Mouse (Mus musculus) heart, postnatal 25 days (tissue): ENCODE results near the gene Manbal. TPM values are rescaled to one million over a fixed set of nuclear protein-coding genes. Genes with fewer than 3 reads are reported as not detected.

Experiments used
- DNase-seq: peaks from one replicate; pipeline ENCODE4 v3.0.0; 2022; ENCODE audit warnings: low spot score
- intact Hi-C: fragments of 180-260 bp; cut with DNase I; formaldehyde crosslinking; loops from one replicate; pipeline ENCODE4 v1.15.1; 2025
- total RNA-seq, 2 experiments: library from RNA; stranded (reverse); gene quantifications; 2 replicates each; pipeline ENCODE4 v1.2.3; 2021

Manbal gene
- total RNA-seq, result 10 to 100 TPM; 20.1 to 20.3 TPM

- DNase-seq, result peak; percentile 88
- intact Hi-C loops, result no loop called here
Observed at GRCm38 (mm10) chr2:157367184-157367893, at the start of gene Manbal. Manbal (plus strand) TSS chr2:157367594.

- DNase-seq, result no peak
- intact Hi-C loops, result no loop called here
Observed at GRCm38 (mm10) chr2:157320135-157320534, 47.3 kb upstream of the Manbal start.

GRCm38 (mm10) chr2:157320886-157321285 is 46.5 kb upstream of the Manbal start:
- intact Hi-C loops, result no loop called here
- DNase-seq, result no peak

GRCm38 (mm10) chr2:157322029-157322766 is 45.2 kb upstream of the Manbal start:
- intact Hi-C loops, result no loop called here
- no peak for DNase-seq

- DNase-seq, result no peak
- intact Hi-C loops, result no loop called here
Observed at GRCm38 (mm10) chr2:157325238-157325637, 42.2 kb upstream of the Manbal start.

GRCm38 (mm10) chr2:157328106-157328505 is 39.3 kb upstream of the Manbal start:
- intact Hi-C loops, result no loop called here

GRCm38 (mm10) chr2:157328570-157328969 is 38.8 kb upstream of the Manbal start:
- DNase-seq, result no peak
- intact Hi-C loops, result no loop called here

More at GRCm38 (mm10) chr2:157328106-157328505, 39.3 kb upstream of the Manbal start:
- DNase-seq, result no peak

- DNase-seq, result no peak
- intact Hi-C loops, result no loop called here
Observed at GRCm38 (mm10) chr2:157332059-157332458, 35.3 kb upstream of the Manbal start.

- no peak for DNase-seq
- intact Hi-C loops, result no loop called here
Observed at GRCm38 (mm10) chr2:157338663-157339062, 28.7 kb upstream of the Manbal start.

- DNase-seq, result no peak
- intact Hi-C loops, result no loop called here
Observed at GRCm38 (mm10) chr2:157339532-157339931, 27.9 kb upstream of the Manbal start.

GRCm38 (mm10) chr2:157340221-157340741 is 27.1 kb upstream of the Manbal start:
- peak; percentile 28 for DNase-seq
- intact Hi-C loops, result no loop called here

- intact Hi-C loops, result loop anchor here (1.0 kb wide), 2 partner anchors 116 to 230 kb away; partner anchors contain the start of gene Blcap
- no peak for DNase-seq
Observed at GRCm38 (mm10) chr2:157341554-157342270, 25.7 kb upstream of the Manbal start.

GRCm38 (mm10) chr2:157342328-157342926 is 25.0 kb upstream of the Manbal start:
- intact Hi-C loops, result no loop called here
- DNase-seq, result no peak

GRCm38 (mm10) chr2:157343337-157343736 is 24.1 kb upstream of the Manbal start:
- intact Hi-C loops, result no loop called here
- no peak for DNase-seq

- no peak for DNase-seq
- intact Hi-C loops, result no loop called here
Observed at GRCm38 (mm10) chr2:157347361-157348159, 19.8 kb upstream of the Manbal start, which contains the start of gene Ghrh. Ghrh (minus strand) TSS chr2:157347506.

- DNase-seq, result no peak
- intact Hi-C loops, result no loop called here
Observed at GRCm38 (mm10) chr2:157349121-157349778, 18.1 kb upstream of the Manbal start.

- intact Hi-C loops, result no loop called here
Observed at GRCm38 (mm10) chr2:157353183-157353582, 14.2 kb upstream of the Manbal start.

GRCm38 (mm10) chr2:157354106-157354505 is 13.3 kb upstream of the Manbal start:
- intact Hi-C loops, result no loop called here
- no peak for DNase-seq

More at GRCm38 (mm10) chr2:157353183-157353582, 14.2 kb upstream of the Manbal start:
- DNase-seq, result no peak

GRCm38 (mm10) chr2:157360028-157360427 is 7.4 kb upstream of the Manbal start:
- intact Hi-C loops, result no loop called here
- DNase-seq, result no peak
